Mouse (Mus musculus): ENCODE measurements around the gene Pcbp3. TPM values are rescaled to one million over a fixed set of nuclear protein-coding genes. Genes with fewer than 3 reads are reported as not detected.

Pcbp3 gene
- polyA plus RNA-seq, 1 experiment = 4.5 TPM

- no peak for TF ChIP-seq POLR2A (IDR thresholded peaks at IDR 0.05; ENCODE audit: low read depth, low read length)
- no peak for TF ChIP-seq CTCF (IDR thresholded peaks at IDR 0.05; ENCODE audit: extremely low read depth, insufficient read length, insufficient replicate concordance, low read depth, low read length)
- WGBS = 89% methylated on average over 1 of the region's 1 CpGs
- no peaks in the 10 kb centered on the region for H3K4me1 ChIP-seq (ENCODE audit: control insufficient read depth, insufficient read depth, insufficient read length, low read length)
- H3K36me3 ChIP-seq (ENCODE audit: control insufficient read depth, insufficient read depth, low read length) = no peaks in the 10 kb centered on the region
- no peak overlapping the region for H3K4me3 ChIP-seq (ENCODE audit: low read depth, low read length)
- H3K27me3 ChIP-seq (ENCODE audit: control insufficient read depth, insufficient read depth, low read length) = no peaks in the 10 kb centered on the region
- H3K27ac ChIP-seq (ENCODE audit: insufficient read depth, low read depth, low read length) = no peak overlapping the region
Observed at GRCm38 (mm10) chr10:76874398-76874797, 87.3 kb downstream of the Pcbp3 start.

- H3K27ac ChIP-seq (ENCODE audit: insufficient read depth, low read depth, low read length) = no peak overlapping the region
- no peaks in the 10 kb centered on the region for H3K36me3 ChIP-seq (ENCODE audit: control insufficient read depth, insufficient read depth, low read length)
- WGBS = 57% methylated on average over 10 of the region's 10 CpGs
- no peak overlapping the region for H3K4me3 ChIP-seq (ENCODE audit: low read depth, low read length)
- no peaks in the 10 kb centered on the region for H3K4me1 ChIP-seq (ENCODE audit: control insufficient read depth, insufficient read depth, insufficient read length, low read length)
- no peaks in the 10 kb centered on the region for H3K27me3 ChIP-seq (ENCODE audit: control insufficient read depth, insufficient read depth, low read length)
- TF ChIP-seq CTCF (IDR thresholded peaks at IDR 0.05; ENCODE audit: extremely low read depth, insufficient read length, insufficient replicate concordance, low read depth, low read length) (no peak), POLR2A (IDR thresholded peaks at IDR 0.05; ENCODE audit: low read depth, low read length) (no peak)
Observed at GRCm38 (mm10) chr10:76873948-76874347, 87.7 kb downstream of the Pcbp3 start.

DNA sequence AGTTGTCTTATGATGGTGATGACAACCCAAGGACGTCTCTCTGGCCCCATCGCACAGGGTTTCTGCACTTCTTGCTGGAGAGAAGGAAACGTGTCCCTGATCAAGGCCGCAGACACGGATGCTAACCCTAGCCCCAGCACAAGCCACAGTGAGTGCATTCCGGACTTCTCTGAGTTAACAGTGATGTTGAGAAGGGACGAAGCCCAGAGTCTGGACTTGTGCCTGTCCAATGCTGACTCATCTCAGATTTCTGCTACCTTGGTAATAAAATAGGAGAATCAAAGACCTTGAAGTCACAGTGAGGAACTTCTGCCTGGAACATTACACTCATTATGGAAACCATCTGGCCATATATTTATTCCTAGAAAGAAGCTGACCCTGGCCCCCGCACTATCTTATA, 89.0 kb downstream of the Pcbp3 start:
- no peak overlapping the region for H3K27ac ChIP-seq (ENCODE audit: insufficient read depth, low read depth, low read length)
- H3K4me1 ChIP-seq (ENCODE audit: control insufficient read depth, insufficient read depth, insufficient read length, low read length) = no peaks in the 10 kb centered on the region
- H3K36me3 ChIP-seq (ENCODE audit: control insufficient read depth, insufficient read depth, low read length) = no peaks in the 10 kb centered on the region
- H3K4me3 ChIP-seq (ENCODE audit: low read depth, low read length) = no peak overlapping the region
- TF ChIP-seq CTCF (IDR thresholded peaks at IDR 0.05; ENCODE audit: extremely low read depth, insufficient read length, insufficient replicate concordance, low read depth, low read length) = no peak
- TF ChIP-seq POLR2A (IDR thresholded peaks at IDR 0.05; ENCODE audit: low read depth, low read length) = no peak
- 88% methylated on average over 8 of the region's 8 CpGs for WGBS
- no peaks in the 10 kb centered on the region for H3K27me3 ChIP-seq (ENCODE audit: control insufficient read depth, insufficient read depth, low read length)

GRCm38 (mm10) chr10:76865936-76866335, 95.8 kb downstream of the Pcbp3 start:
- H3K27ac ChIP-seq (ENCODE audit: insufficient read depth, low read depth, low read length) = no peak overlapping the region
- H3K27me3 ChIP-seq (ENCODE audit: control insufficient read depth, insufficient read depth, low read length) = no peaks in the 10 kb centered on the region
- no peaks in the 10 kb centered on the region for H3K36me3 ChIP-seq (ENCODE audit: control insufficient read depth, insufficient read depth, low read length)
- H3K4me3 ChIP-seq (ENCODE audit: low read depth, low read length) = no peak overlapping the region
- TF ChIP-seq POLR2A (IDR thresholded peaks at IDR 0.05; ENCODE audit: low read depth, low read length) = no peak
- TF ChIP-seq CTCF (IDR thresholded peaks at IDR 0.05; ENCODE audit: extremely low read depth, insufficient read length, insufficient replicate concordance, low read depth, low read length) = no peak
- H3K4me1 ChIP-seq (ENCODE audit: control insufficient read depth, insufficient read depth, insufficient read length, low read length) = no peaks in the 10 kb centered on the region

GRCm38 (mm10) chr10:76860998-76861397, 100.7 kb downstream of the Pcbp3 start:
- H3K27ac ChIP-seq (ENCODE audit: insufficient read depth, low read depth, low read length) = no peak overlapping the region
- H3K4me1 ChIP-seq (ENCODE audit: control insufficient read depth, insufficient read depth, insufficient read length, low read length) = no peaks in the 10 kb centered on the region
- H3K4me3 ChIP-seq (ENCODE audit: low read depth, low read length) = no peak overlapping the region
- no peaks in the 10 kb centered on the region for H3K27me3 ChIP-seq (ENCODE audit: control insufficient read depth, insufficient read depth, low read length)
- no peaks in the 10 kb centered on the region for H3K36me3 ChIP-seq (ENCODE audit: control insufficient read depth, insufficient read depth, low read length)
- TF ChIP-seq POLR2A (IDR thresholded peaks at IDR 0.05; ENCODE audit: low read depth, low read length) = no peak
- TF ChIP-seq CTCF (IDR thresholded peaks at IDR 0.05; ENCODE audit: extremely low read depth, insufficient read length, insufficient replicate concordance, low read depth, low read length) = no peak
- 41% methylated on average over 3 of the region's 3 CpGs for WGBS

DNA sequence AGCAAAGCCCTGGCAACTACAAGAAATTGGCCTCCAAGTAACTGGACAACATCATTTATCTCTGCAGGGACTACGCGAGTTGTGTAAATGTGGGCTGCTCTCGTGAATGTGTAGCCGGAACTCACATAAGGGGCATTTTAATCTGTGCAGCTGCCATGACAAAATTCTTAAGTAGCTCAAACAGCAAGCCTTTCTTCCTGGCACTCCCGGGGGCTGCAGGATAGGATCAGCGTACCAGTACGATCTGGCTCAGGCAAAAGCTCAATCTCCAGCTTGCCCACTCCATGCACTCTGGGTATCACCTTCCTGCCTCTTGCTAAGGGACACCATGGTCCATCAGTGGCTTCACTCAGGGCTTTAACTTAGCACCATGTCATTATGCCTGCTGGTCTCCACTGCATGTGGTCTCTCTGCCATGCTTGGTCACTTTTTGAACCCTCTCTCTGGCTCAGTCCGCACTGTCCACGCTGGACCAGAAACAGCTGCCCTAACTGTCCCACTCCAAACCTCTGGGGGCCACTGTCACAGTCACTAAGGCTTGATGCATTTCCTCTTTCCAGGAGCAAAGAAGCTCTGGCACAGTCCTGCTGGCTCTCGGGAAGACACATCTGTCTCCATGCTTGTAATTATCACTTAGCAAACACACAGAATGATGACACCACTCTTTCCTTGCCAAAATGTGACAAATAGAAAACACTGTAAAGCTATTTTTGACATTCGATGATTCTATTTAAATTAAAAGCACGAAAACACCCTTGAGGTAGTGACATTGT, 102.1 kb downstream of the Pcbp3 start:
- no peak for TF ChIP-seq CTCF (IDR thresholded peaks at IDR 0.05; ENCODE audit: extremely low read depth, insufficient read length, insufficient replicate concordance, low read depth, low read length)
- no peak for TF ChIP-seq POLR2A (IDR thresholded peaks at IDR 0.05; ENCODE audit: low read depth, low read length)
- no peaks in the 10 kb centered on the region for H3K36me3 ChIP-seq (ENCODE audit: control insufficient read depth, insufficient read depth, low read length)
- H3K4me3 ChIP-seq (ENCODE audit: low read depth, low read length) = no peak overlapping the region
- 67% methylated on average over 12 of the region's 12 CpGs for WGBS
- no peaks in the 10 kb centered on the region for H3K4me1 ChIP-seq (ENCODE audit: control insufficient read depth, insufficient read depth, insufficient read length, low read length)
- no peaks in the 10 kb centered on the region for H3K27me3 ChIP-seq (ENCODE audit: control insufficient read depth, insufficient read depth, low read length)
- H3K27ac ChIP-seq (ENCODE audit: insufficient read depth, low read depth, low read length) = no peak overlapping the region

DNA sequence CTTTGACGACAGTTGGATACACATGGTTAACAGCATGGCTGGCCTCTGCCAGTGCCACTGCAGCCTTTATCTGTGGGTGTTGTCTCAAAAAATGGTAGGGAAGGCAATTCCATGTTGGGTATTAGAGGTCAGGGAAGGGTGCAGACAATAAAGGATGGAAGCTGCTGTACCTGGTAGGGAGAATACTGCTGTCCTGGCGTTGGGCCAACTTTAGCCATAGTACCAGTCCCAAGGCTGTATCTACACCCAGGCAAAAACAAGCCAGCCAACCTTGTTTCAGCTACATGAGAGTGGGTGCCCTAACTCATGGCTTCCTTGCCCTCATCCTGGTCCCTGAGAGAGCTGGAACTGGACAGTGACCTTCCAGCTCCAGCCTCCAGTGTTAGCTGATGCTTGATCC, 103.8 kb downstream of the Pcbp3 start:
- WGBS = 86% methylated on average over 2 of the region's 2 CpGs
- H3K27me3 ChIP-seq (ENCODE audit: control insufficient read depth, insufficient read depth, low read length) = no peaks in the 10 kb centered on the region
- TF ChIP-seq POLR2A (IDR thresholded peaks at IDR 0.05; ENCODE audit: low read depth, low read length) = no peak
- TF ChIP-seq CTCF (IDR thresholded peaks at IDR 0.05; ENCODE audit: extremely low read depth, insufficient read length, insufficient replicate concordance, low read depth, low read length) = no peak
- H3K4me3 ChIP-seq (ENCODE audit: low read depth, low read length) = no peak overlapping the region
- H3K4me1 ChIP-seq (ENCODE audit: control insufficient read depth, insufficient read depth, insufficient read length, low read length) = no peaks in the 10 kb centered on the region
- no peak overlapping the region for H3K27ac ChIP-seq (ENCODE audit: insufficient read depth, low read depth, low read length)
- no peaks in the 10 kb centered on the region for H3K36me3 ChIP-seq (ENCODE audit: control insufficient read depth, insufficient read depth, low read length)
